Mouse (Mus musculus) liver, embryonic 16.5 days (tissue): ENCODE results near the gene Traf3ip1. TPM values are rescaled to one million over a fixed set of nuclear protein-coding genes. Genes with fewer than 3 reads are reported as not detected.

Experiments
- ATAC-seq: fragments of 200-750 bp; cut with Nextera tagmentation; 2 replicates; pipeline ENCODE4 v1.8.0; 2017; ENCODE audit warnings: low read depth, mild to moderate bottlenecking, moderate number of reproducible peaks, moderate library complexity
- H3K27ac ChIP-seq: fragments of 300-500 bp; sonication (generic); 2 replicates; pipeline ENCODE4 v1.5.1; 2014; ENCODE audit warnings: mild to moderate bottlenecking, low read length
- H3K27me3 ChIP-seq: fragments of 300-500 bp; sonication (generic); 2 replicates; pipeline ENCODE4 v1.6.1; 2014; ENCODE audit warnings: low read depth, low read length, mixed read lengths; ENCODE audit not compliant: control insufficient read depth, insufficient read depth
- H3K36me3 ChIP-seq: fragments of 300-500 bp; sonication (generic); 2 replicates; pipeline ENCODE4 v1.6.1; 2014; ENCODE audit warnings: mild to moderate bottlenecking; ENCODE audit not compliant: control insufficient read depth, insufficient read depth
- H3K4me1 ChIP-seq: fragments of 300-500 bp; sonication (generic); 2 replicates; pipeline ENCODE4 v1.6.1; 2014; ENCODE audit warnings: low read depth, low read length, mixed read lengths; ENCODE audit not compliant: control insufficient read depth
- H3K4me2 ChIP-seq: fragments of 300-500 bp; sonication (generic); 2 replicates; pipeline ENCODE4 v1.6.1; 2014; ENCODE audit warnings: low read depth, low read length, mixed read lengths
- H3K4me3 ChIP-seq: fragments of 300-500 bp; sonication (generic); 2 replicates; pipeline ENCODE4 v1.5.1; 2014; ENCODE audit warnings: low read depth, mild to moderate bottlenecking, low read length
- H3K9ac ChIP-seq: fragments of 300-500 bp; sonication (generic); 2 replicates; pipeline ENCODE4 v1.6.1; 2014; ENCODE audit warnings: low read depth, low read length
- H3K9me3 ChIP-seq: fragments of 300-500 bp; sonication (generic); replicated peaks from 2 replicates; pipeline ENCODE4 v1.6.1; 2016; ENCODE audit warnings: low read length; ENCODE audit not compliant: control insufficient read depth
- WGBS: fragments of 180-500 bp; shearing (Covaris S2); extraction: QIAGEN DNeasy Blood & Tissue Kit; methylation state at CpG from one replicate; pipeline ENCODE4 v1.1.7; 2014; ENCODE audit not compliant: insufficient replicate concordance; 5-methylcytosine and 5-hydroxymethylcytosine counted together
- polyA plus RNA-seq: library from polyadenylated mRNA; unstranded; fragments of >200 nt; fragmentation: Nextera tagmentation; extraction: Ambion mirVana; gene quantifications from 2 replicates; pipeline ENCODE4 v1.2.1, GENCODE M21; 2015

Gene Traf3ip1
- polyA plus RNA-seq, 1 experiment from 2014 or later = 1.5 TPM

GRCm38 (mm10) chr1:91482616-91483211, 11.7 kb upstream of the Traf3ip1 start:
- H3K4me2 ChIP-seq = no peak overlapping the region
- no peak overlapping the region for H3K27ac ChIP-seq
- H3K4me3 ChIP-seq = no peak overlapping the region
- whole genome bisulfite sequencing = 51% methylated on average over 7 of the region's 7 CpGs
- peak; percentile 24; the same call in 1 of the 2 replicates for ATAC-seq
- H3K4me1 ChIP-seq = peaks cover 6% of the 10 kb centered on the region
- no peaks in the 10 kb centered on the region for H3K9me3 ChIP-seq
- no peaks in the 10 kb centered on the region for H3K36me3 ChIP-seq
- H3K9ac ChIP-seq = no peak overlapping the region
- H3K27me3 ChIP-seq = no peaks in the 10 kb centered on the region; the same call in 1 of the 2 replicates

DNA sequence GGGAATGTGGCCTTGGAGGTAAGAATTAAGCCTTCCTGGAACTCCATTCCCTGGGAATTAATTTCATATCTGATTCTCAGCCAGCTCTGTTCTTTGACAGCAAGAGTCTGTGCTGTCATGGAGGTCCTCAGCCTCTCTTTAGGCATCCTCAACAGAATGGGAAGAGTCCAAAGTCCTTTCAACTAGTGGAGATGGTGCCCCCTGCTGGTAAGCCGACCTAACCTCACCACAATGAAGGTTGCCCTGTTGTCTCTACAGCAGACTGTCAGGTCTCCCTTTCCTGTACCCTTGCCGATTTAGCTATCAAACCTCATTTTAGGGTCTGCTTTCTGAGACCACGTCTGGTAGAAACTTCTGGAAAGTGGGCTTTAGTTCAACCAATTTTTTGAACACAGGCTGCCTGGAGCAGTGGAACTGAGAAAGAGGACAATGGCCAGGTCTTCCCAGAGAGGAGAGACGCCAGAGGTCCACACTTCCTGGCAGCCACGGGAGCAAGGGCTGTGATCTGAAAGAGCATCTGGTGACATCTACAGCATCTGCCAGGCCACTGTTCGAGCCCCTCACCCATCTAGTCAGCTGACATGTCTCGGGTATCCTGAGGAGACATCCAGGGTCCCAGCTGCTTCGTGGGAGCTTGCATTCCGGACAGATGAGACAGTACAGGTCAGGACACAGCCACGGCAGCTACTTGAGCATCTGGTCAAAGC, 11.0 kb upstream of the Traf3ip1 start:
- Histone ChIP-seq H3K9me3 (no peaks in the 10 kb centered on the region), H3K4me1 (peaks cover 6% of the 10 kb centered on the region), H3K4me2 (no peak overlapping the region), H3K27me3 (no peaks in the 10 kb centered on the region; the same call in 1 of the 2 replicates), H3K4me3 (no peak overlapping the region), H3K9ac (no peak overlapping the region), H3K27ac (no peak overlapping the region), H3K36me3 (no peaks in the 10 kb centered on the region)
- peak; percentile 66; the same call in 1 of the 2 replicates for ATAC-seq
- 35% methylated on average over 10 of the region's 10 CpGs for WGBS

GRCm38 (mm10) chr1:91484011-91484346, 10.5 kb upstream of the Traf3ip1 start:
- Histone ChIP-seq H3K27me3 (no peaks in the 10 kb centered on the region; the same call in 1 of the 2 replicates), H3K27ac (no peak overlapping the region), H3K36me3 (no peaks in the 10 kb centered on the region), H3K4me3 (no peak overlapping the region), H3K9me3 (no peaks in the 10 kb centered on the region), H3K4me1 (peaks cover 6% of the 10 kb centered on the region), H3K4me2 (no peak overlapping the region), H3K9ac (no peak overlapping the region)
- ATAC-seq = no peak
- 56% methylated on average over 5 of the region's 5 CpGs for WGBS

DNA sequence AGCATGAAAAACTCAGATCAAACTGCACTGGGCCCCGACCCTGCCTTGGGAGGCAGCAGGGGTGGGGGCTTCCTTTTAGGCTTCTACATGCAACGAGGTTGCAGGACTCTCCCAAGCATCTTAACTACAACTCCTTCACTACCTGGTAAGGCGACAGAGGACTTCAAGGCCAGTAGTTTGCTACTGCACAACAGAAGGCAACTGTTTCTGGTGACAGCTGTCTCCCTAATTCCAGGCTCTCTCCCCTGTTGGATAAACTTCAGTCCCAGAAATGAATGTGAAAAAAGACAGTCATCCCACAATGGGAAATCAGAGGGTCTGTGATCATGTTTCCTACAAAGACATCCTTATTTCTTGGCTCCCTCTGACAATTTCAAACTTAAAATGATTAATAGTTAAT, 9.0 kb upstream of the Traf3ip1 start:
- no peak overlapping the region for H3K27ac ChIP-seq
- no peaks in the 10 kb centered on the region for H3K36me3 ChIP-seq
- H3K4me1 ChIP-seq = peaks cover 6% of the 10 kb centered on the region
- H3K9me3 ChIP-seq = no peaks in the 10 kb centered on the region
- ATAC-seq = no peak
- no peak overlapping the region for H3K4me3 ChIP-seq
- H3K4me2 ChIP-seq = no peak overlapping the region
- no peak overlapping the region for H3K9ac ChIP-seq
- 50% methylated on average over 3 of the region's 3 CpGs for WGBS
- H3K27me3 ChIP-seq = no peaks in the 10 kb centered on the region; the same call in 1 of the 2 replicates

- WGBS = 67% methylated on average over 3 of the region's 3 CpGs
- Histone ChIP-seq H3K4me3 (no peak overlapping the region), H3K4me1 (peaks cover 6% of the 10 kb centered on the region), H3K36me3 (no peaks in the 10 kb centered on the region), H3K9ac (no peak overlapping the region), H3K27me3 (no peaks in the 10 kb centered on the region; the same call in 1 of the 2 replicates), H3K27ac (no peak overlapping the region), H3K9me3 (no peaks in the 10 kb centered on the region), H3K4me2 (no peak overlapping the region)
- no peak for ATAC-seq
These were observed 8.3 kb upstream of the Traf3ip1 start for GRCm38 (mm10) chr1:91486165-91486564.

DNA sequence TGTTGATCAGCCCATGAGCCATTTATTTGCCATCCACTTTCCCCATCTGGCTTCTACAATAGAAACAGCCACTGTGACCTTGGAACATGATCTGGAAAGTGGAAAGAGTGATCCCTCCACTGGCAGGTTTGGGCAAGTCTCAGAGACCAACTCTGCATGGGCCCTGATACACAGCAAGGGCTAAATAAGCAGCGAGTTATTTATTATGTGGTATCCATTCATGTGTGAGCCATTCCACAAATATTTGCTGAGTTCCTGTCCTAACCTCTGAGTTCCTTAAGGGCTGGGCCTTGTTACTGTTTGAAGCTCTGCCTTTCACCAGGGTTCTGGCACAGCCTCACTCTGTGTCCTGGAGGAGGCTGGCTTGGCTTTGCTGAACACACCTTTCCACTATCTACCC, 4.1 kb upstream of the Traf3ip1 start:
- Histone ChIP-seq H3K4me1 (peaks cover 8% of the 10 kb centered on the region), H3K4me2 (no peak overlapping the region), H3K9me3 (no peaks in the 10 kb centered on the region), H3K36me3 (no peaks in the 10 kb centered on the region), H3K27ac (peak overlapping the region; percentile 42; the same call in 1 of the 2 replicates), H3K4me3 (no peak overlapping the region), H3K9ac (no peak overlapping the region), H3K27me3 (no peaks in the 10 kb centered on the region; the same call in 1 of the 2 replicates)
- no peak for ATAC-seq
- WGBS = 38% methylated on average over 1 of the region's 1 CpGs

DNA sequence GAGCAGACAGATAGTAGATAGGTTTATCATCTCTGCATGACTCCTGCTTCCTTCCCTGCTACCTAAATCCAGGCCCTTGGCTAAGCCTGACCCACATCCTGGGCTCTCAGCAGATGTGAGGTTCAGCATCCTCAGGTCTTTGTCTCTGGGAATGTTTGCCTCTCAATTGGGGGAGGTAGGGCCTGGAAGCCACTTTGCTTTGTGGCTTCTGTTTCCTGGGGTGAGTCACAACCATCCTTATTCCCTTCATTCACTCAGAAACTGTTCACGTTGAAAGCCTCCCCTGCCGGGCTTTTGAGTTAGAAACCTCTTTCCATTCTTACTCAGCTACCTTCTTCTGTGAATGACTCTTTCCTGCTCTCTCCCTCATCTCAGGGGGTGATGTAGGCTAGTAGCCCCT, 1.7 kb upstream of the Traf3ip1 start:
- Histone ChIP-seq H3K27ac (no peak overlapping the region), H3K4me2 (no peak overlapping the region), H3K9ac (no peak overlapping the region), H3K4me1 (peaks cover 12% of the 10 kb centered on the region), H3K9me3 (no peaks in the 10 kb centered on the region), H3K27me3 (no peaks in the 10 kb centered on the region; the same call in 1 of the 2 replicates), H3K36me3 (no peaks in the 10 kb centered on the region), H3K4me3 (no peak overlapping the region)
- no peak for ATAC-seq
- WGBS = 45% methylated on average over 2 of the region's 2 CpGs

GRCm38 (mm10) chr1:91493938-91494337, 509 bp upstream of the Traf3ip1 start:
- Histone ChIP-seq H3K27me3 (no peaks in the 10 kb centered on the region), H3K9ac (no peak overlapping the region), H3K4me3 (peak overlapping the region; percentile 82), H3K9me3 (no peaks in the 10 kb centered on the region), H3K27ac (no peak overlapping the region), H3K36me3 (no peaks in the 10 kb centered on the region), H3K4me2 (peak overlapping the region; percentile 96), H3K4me1 (peaks cover 12% of the 10 kb centered on the region)
- no peak for ATAC-seq
- 32% methylated on average over 3 of the region's 3 CpGs for WGBS

DNA sequence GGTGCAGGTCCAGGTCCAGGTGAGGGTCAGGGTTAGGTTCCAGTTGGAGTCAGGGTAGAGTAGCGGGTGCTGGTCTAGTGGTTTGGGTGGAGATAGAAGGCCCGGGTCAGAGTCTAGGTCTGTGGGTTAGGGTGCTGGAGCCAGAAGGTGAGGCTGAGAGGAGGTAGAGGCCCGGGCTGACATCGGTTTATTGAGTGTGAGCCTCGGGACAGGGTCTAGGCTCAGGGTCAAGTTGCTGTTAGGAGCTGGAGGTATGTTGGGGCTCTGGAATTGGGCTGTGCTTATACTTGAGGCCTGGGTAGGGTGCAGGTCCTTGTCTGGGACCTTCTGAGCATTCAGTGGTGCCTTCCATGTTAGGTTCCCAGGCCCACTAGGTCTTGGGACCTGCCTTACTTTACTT, 874 bp downstream of the Traf3ip1 start:
- no peak overlapping the region for H3K27ac ChIP-seq

More for the DNA sequence above, 874 bp downstream of the Traf3ip1 start:
- Histone ChIP-seq H3K4me3 (peak overlapping the region; percentile 82), H3K4me1 (peaks cover 12% of the 10 kb centered on the region), H3K36me3 (no peaks in the 10 kb centered on the region), H3K27me3 (no peaks in the 10 kb centered on the region), H3K4me2 (peak overlapping the region; percentile 96), H3K9me3 (no peaks in the 10 kb centered on the region), H3K9ac (peak overlapping the region; percentile 79)
- no peak for ATAC-seq
- WGBS = 41% methylated on average over 5 of the region's 5 CpGs
